Mouse (Mus musculus) spleen, adult 2 months (tissue): ENCODE measurements around the gene Mrpl48. TPM values are rescaled to one million over a fixed set of nuclear protein-coding genes. Genes with fewer than 3 reads are reported as not detected.

Experiments used
- DNase-seq, 2 experiments: peaks; one replicate each; pipeline versions ENCODE4 v3.0.0 to v3.0.0-alpha.2; 2012 to 2021; ENCODE audit warnings: low spot score in 2 of 2, low read depth in 1 of 2
- H3K27ac ChIP-seq: fragments of 200-500 bp; 2 replicates; pipeline ENCODE4 v1.5.1; 2012; ENCODE audit warnings: low read length, inconsistent platforms; ENCODE audit not compliant: insufficient read depth
- H3K27me3 ChIP-seq: fragments of 200-500 bp; 2 replicates; pipeline ENCODE4 v1.6.1; 2012; ENCODE audit warnings: mild to moderate bottlenecking, moderate library complexity, low read length, inconsistent platforms; ENCODE audit not compliant: control insufficient read depth, insufficient read depth
- H3K36me3 ChIP-seq: fragments of 200-500 bp; 2 replicates; pipeline ENCODE4 v1.6.1; 2012; ENCODE audit warnings: mild to moderate bottlenecking, low read length, inconsistent platforms; ENCODE audit not compliant: control insufficient read depth, insufficient read depth
- H3K4me1 ChIP-seq: fragments of 200-500 bp; 2 replicates; pipeline ENCODE4 v1.6.1; 2011; ENCODE audit warnings: inconsistent platforms; ENCODE audit not compliant: control insufficient read depth, insufficient read depth, insufficient read length
- H3K4me3 ChIP-seq: fragments of 200-500 bp; 2 replicates; pipeline ENCODE4 v1.5.1; 2011; ENCODE audit warnings: mild to moderate bottlenecking, inconsistent platforms; ENCODE audit not compliant: insufficient read depth, insufficient read length; ENCODE audit errors: extremely low read depth
- CTCF ChIP-seq: fragments of 200-500 bp; IDR thresholded peaks from 2 replicates; pipeline ENCODE4 v1.5.1; 2011; ENCODE audit warnings: mild to moderate bottlenecking, inconsistent platforms; ENCODE audit not compliant: insufficient read depth, insufficient read length, insufficient replicate concordance; ENCODE audit errors: extremely low read depth
- POLR2A ChIP-seq: fragments of 200-500 bp; IDR thresholded peaks from 2 replicates; pipeline ENCODE4 v1.6.1; 2011; ENCODE audit warnings: low read depth, low read length, inconsistent platforms
- WGBS: fragments of 180-500 bp; shearing (Covaris S2); methylation state at CpG from one replicate; pipeline ENCODE4 v1.1.7; 2018; 5-methylcytosine and 5-hydroxymethylcytosine counted together
- polyA plus RNA-seq: library from polyadenylated mRNA; depleted of rRNA; stranded (reverse); fragments of >200 nt; gene quantifications from 2 replicates; pipeline ENCODE4 v1.2.3, GENCODE M21; 2012

Gene Mrpl48
- polyA plus RNA-seq, 1 experiment, result 4.3 TPM

- no peaks in the 10 kb centered on the region for H3K36me3 ChIP-seq
- H3K27me3 ChIP-seq, result no peaks in the 10 kb centered on the region
- no peak for DNase-seq
- TF ChIP-seq POLR2A (no peak), CTCF (no peak)
- H3K4me1 ChIP-seq, result no peaks in the 10 kb centered on the region
- WGBS, result 90% methylated on average over 4 of the region's 4 CpGs
- no peak overlapping the region for H3K4me3 ChIP-seq
- H3K27ac ChIP-seq, result no peak overlapping the region
Measured at GRCm38 (mm10) chr7:100616121-100616857, 8.2 kb upstream of the Mrpl48 start.

GRCm38 (mm10) chr7:100608910-100609309 is 809 bp upstream of the Mrpl48 start:
- Histone ChIP-seq H3K4me3 (peak overlapping the region; percentile 14; the same call in 1 of the 2 replicates), H3K36me3 (no peaks in the 10 kb centered on the region), H3K27me3 (no peaks in the 10 kb centered on the region), H3K4me1 (peaks cover 4% of the 10 kb centered on the region; the same call in 1 of the 2 replicates), H3K27ac (no peak overlapping the region)
- no peak for TF ChIP-seq CTCF
- no peak for DNase-seq
- 19% methylated on average over 4 of the region's 4 CpGs for WGBS

- no peaks in the 10 kb centered on the region for H3K36me3 ChIP-seq
- TF ChIP-seq CTCF (no peak), POLR2A (peak; percentile 80)
- H3K27ac ChIP-seq, result peak within 1 kb of the TSS; percentile 83
- under 1% methylated on average over 105 of the region's 105 CpGs for WGBS
- H3K4me1 ChIP-seq, result peaks cover 4% of the 10 kb centered on the region; the same call in 1 of the 2 replicates
- no peaks in the 10 kb centered on the region for H3K27me3 ChIP-seq
- peak within 1 kb of the TSS; percentile 79 for H3K4me3 ChIP-seq
- DNase-seq, result peak; percentile 93 to 97
Measured at GRCm38 (mm10) chr7:100607214-100608129, 629 bp downstream of the Mrpl48 start, which contains the start of gene Rab6a. Gene Rab6a (plus strand): TSS chr7:100607410.

- DNase-seq, result no peak
- Histone ChIP-seq H3K4me1 (0 out of 2 replicates have a peak, but pooled peaks cover 3% of the 10 kb centered on the region), H3K36me3 (no peaks in the 10 kb centered on the region), H3K4me3 (no peak overlapping the region), H3K27ac (no peak overlapping the region), H3K27me3 (no peaks in the 10 kb centered on the region)
- no peak for TF ChIP-seq CTCF
- WGBS, result 83% methylated on average over 5 of the region's 5 CpGs
Measured at GRCm38 (mm10) chr7:100600211-100600610, 7.9 kb downstream of the Mrpl48 start.

GRCm38 (mm10) chr7:100593349-100593748 is 14.8 kb downstream of the Mrpl48 start:
- DNase-seq, result no peak

GRCm38 (mm10) chr7:100591522-100591852 is 16.6 kb downstream of the Mrpl48 start:
- Histone ChIP-seq H3K4me3 (no peak overlapping the region), H3K27ac (peak overlapping the region; percentile 95; the same call in 1 of the 2 replicates), H3K27me3 (no peaks in the 10 kb centered on the region), H3K4me1 (no peaks in the 10 kb centered on the region), H3K36me3 (no peaks in the 10 kb centered on the region)
- no peak for DNase-seq
- 10% methylated on average over 2 of the region's 2 CpGs for WGBS
- TF ChIP-seq POLR2A, result no peak
- TF ChIP-seq CTCF, result no peak

More at GRCm38 (mm10) chr7:100593349-100593748, 14.8 kb downstream of the Mrpl48 start:
- TF ChIP-seq POLR2A, result no peak
- TF ChIP-seq CTCF, result no peak
- H3K27ac ChIP-seq, result no peak overlapping the region
- no peak overlapping the region for H3K4me3 ChIP-seq
- H3K4me1 ChIP-seq, result 0 out of 2 replicates have a peak, but pooled peaks cover 2% of the 10 kb centered on the region
- H3K36me3 ChIP-seq, result no peaks in the 10 kb centered on the region
- no peaks in the 10 kb centered on the region for H3K27me3 ChIP-seq
